Mouse (Mus musculus): ENCODE data around the gene Pars2.

The Pars2 gene

DNA sequence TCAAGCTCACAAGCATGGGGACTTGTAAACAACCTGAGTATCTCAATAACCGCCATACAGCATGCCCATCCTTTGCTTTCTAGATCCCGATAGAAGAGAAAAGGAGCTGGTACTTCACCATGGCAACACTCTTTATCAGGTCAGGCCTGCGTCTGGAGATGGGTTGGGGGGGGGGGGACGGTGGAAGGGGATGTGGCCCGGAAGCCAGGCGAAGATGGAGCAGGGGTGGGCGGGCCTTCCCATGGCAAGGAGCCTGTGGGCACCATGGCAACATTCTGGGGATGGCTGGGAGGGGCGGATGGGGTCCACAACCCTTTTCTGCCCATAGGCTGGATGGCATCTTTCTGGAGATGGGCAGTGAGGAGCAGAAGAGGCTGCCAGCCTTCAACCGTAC lies 16.8 kb upstream of the Pars2 start:
- no peak for DNase-seq (ENCODE audit: low read depth, low spot score)

DNA sequence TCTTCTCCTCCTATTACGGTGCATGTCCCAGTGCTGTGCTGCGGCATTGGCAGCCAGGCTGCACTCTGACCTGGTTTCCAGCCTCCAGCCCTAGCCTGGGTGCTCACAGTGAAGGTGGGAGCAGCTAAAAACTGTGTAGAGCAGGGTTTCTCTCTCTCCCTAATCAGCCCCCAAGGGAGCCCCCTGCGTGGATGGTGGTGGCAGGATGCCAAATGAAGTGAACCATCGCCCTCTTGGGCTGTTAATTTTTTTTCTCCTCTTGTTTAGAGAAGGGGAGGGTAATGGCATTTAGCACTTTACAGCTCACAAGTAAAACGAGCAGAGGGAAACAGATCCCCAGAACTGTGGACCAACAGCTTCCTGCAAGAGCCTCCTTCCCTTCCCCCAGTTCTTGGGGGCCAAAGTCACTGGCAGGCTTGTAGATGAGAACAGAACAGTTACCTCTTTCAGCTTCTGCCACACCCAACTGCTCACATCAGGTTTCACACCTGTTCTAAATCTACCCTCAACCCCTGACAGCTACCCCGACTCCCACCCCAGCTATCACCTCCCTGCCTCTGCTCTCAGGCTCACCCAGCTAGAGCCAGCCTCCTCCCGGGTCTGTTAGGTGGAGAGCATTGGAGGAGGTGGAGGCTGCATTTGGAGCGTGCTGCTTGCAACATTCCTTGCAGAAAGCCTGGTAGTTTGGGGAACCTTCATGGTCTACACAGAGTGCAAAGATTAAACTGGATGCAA lies 7.2 kb upstream of the Pars2 start:
- no peak for DNase-seq (ENCODE audit: low read depth, low spot score)

DNA sequence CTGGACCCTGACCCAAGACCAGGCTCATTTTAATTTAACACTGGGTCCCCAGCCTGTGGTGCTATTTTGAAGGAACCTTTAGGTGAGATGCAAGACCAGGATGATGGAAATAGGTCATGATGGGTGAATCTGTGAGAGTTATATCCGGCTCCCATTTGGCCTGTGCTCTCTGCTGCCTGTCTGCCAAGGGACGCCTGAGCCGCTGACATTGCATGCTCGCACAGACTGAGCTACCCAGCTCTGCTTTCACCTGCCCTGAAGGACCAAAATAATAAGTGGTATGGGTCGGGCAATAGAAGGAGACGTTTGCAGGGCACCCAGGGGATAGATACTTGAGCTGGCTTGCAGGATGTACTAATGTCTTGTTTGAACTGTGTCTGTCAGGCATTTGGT lies 6.7 kb upstream of the Pars2 start:
- no peak for DNase-seq (ENCODE audit: low read depth, low spot score)

DNA sequence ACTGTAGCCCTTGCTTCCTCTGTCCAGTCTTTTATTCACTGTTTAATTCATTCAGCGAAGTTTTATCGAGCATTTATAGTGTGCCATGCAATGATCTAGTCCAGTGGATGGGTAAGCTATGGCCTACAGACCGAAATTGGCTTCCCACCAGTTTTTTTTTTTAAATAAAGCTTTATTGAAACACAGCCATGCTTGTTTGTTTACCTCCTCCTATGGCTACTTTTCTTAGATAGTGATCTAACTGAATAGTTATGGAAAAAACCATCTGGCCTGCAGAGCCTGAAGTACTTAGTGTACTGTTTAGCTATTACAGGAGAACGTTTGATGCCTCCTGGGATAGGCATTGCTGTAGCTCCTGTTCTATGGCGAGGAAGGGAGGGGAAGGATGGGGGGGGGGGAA lies 5.1 kb upstream of the Pars2 start:
- no peak for DNase-seq (ENCODE audit: low read depth, low spot score)

DNA sequence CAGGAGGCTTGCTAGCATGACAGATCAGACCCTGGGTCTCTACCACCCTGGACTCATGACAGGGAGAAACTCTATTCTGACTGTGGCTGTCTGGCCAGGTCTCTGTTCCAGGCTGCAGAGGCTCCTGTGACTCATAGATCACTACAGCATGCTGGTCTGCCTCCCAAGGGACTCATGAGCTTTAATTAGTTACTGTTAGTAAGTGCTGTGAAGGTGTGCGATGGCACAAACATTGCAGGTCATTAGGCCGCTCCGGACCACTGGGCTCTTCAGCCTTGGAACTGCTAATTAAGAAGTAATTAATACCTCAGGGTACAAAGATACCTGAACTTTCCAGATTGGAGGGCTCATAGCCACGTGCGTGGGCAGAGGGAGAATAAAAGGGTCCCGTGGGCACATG lies 3.7 kb upstream of the Pars2 start:
- no peak for DNase-seq (ENCODE audit: low read depth, low spot score)

DNA sequence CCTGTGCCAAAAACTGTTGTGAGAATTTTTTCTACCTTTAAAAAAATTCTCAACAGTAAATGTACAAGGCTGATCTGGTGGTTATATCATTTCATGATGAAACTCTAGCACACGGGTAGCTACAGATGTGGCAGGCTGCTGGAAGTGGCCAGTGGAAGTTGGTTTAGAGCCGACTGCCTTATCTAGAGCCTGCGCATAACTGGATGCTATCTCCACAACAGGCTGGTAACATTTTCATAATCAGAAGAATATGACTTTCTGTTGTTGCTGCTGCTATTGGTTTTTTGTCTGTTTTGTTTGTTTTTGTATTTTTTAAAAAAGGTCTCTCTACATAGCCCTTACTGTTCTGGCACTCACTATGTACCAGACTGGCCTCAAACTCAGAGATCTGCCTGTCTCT lies 1.7 kb downstream of the Pars2 start:
- no peak for DNase-seq (ENCODE audit: low read depth, low spot score)

DNA sequence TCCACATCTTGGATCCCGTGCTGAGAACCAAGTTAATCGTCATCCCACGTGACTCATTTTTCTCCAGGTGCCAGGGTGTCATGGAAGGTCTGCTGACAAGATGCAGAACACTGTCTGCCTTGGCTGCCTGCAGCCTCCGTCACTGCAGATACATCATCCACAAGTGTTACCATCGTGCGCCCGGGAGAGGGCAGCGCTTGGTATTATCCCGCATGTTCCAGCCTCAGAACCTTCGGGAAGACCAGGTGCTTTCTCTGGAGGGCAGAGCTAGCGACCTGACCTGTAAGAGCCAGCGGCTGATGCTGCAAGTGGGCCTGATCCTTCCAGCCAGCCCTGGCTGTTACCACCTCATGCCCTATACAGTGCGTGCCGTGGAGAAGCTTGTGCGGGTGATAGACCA lies 2.2 kb downstream of the Pars2 start:
- DNase-seq (ENCODE audit: low read depth, low spot score): peak; percentile 16

DNA sequence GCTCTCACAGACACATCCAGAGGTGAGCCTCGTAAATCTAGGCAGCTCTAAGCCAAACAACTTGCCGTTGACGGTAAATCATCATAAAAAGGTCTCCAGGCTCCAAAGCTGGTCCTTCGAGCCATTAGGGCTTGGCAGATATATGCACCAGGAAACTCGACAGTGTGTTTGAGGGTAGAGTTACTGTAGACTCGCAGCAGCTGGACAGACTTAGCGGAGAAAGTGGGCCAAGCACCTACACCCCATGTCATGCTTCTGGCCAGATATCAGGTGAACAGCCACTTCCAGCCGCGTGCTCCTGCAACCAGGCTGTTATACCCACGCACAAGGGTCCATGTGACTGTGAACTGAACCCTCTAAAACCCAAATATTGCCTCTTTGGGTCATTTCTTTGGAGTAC lies 4.8 kb downstream of the Pars2 start:
- DNase-seq (ENCODE audit: low read depth, low spot score): no peak

DNA sequence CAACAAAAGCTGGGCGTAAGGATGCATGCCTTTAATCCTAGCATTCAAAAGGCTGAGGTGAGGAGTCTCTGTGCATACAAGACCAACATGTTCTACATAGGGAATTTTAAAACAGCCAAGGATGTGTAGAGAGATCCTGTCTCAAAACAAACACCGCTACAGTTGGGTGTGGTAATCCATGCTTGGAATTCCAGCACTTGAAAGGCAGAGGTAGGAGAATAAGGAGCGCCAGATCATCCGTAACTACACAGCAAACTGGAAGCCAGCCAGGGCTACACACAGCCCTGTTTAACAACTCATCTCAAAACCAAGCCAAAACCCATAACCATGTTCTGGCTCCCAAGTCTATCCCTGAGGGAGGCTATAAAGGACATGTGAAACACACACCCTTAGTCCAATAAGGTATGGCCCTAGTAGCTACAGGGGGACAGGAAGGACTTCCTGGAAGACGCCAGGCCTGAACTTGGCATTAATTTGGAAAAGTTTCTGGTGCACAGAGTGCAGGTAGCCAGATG lies 13.1 kb downstream of the Pars2 start:
- no peak for DNase-seq (ENCODE audit: low read depth, low spot score)

DNA sequence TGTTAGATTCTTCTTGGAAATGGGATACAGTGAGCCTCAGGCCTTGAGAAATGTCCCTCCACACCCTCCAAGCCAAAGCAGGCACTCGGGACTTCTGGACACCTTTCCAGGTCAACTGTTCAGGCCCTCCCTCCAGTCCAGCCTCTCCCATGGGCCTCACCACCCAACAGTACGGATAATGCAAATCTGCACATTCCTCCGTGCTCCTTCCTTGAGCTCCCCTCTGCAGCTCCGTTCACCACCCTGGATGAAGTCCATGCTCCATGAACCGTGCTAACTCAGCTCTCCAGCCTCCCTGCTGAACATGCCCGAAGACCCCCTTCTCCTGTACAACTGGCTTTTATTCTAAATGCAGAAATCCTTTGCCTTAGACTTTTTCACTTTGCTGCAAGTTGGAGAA lies 13.8 kb downstream of the Pars2 start:
- no peak for DNase-seq (ENCODE audit: low read depth, low spot score)

DNA sequence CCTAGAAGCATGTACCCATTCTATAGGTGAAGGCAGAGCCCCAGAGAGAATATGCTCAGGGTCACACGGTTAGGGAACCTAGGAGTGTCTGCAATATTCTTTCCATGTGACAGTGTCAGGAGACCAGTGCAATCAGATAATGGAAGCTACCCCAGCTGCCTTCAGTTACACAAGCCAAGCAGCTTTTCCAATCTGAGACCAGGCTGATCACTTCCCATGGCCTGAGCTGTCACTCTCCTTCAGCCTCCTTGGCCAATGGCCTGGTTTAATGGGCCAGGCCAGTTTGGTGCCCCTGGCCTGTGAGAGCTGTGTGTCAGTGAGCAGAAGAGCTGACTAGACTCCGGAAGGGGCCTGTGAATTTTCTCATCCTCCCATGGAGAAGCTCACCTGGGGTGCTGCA lies 14.4 kb downstream of the Pars2 start:
- no peak for DNase-seq (ENCODE audit: low read depth, low spot score)

DNA sequence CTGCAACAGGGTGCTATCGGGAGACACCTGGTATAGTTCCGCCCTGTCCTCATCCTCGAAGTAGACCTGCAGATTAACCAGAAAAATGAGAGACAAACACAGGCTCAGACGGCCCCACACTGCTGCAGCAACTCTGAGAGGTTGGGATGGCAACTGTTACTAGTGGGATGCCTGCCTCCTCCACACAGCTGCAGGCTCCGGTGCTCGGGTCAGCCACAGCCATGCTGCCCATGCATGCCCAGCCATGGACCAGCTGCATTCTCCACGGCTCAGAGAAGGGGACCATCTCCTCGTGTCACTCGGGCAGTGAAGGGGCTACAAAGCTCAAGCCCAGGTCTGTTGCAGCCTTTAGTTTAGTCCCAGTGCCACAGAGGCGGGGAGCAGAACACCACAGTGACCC lies 14.8 kb downstream of the Pars2 start:
- DNase-seq (ENCODE audit: low read depth, low spot score): no peak

DNA sequence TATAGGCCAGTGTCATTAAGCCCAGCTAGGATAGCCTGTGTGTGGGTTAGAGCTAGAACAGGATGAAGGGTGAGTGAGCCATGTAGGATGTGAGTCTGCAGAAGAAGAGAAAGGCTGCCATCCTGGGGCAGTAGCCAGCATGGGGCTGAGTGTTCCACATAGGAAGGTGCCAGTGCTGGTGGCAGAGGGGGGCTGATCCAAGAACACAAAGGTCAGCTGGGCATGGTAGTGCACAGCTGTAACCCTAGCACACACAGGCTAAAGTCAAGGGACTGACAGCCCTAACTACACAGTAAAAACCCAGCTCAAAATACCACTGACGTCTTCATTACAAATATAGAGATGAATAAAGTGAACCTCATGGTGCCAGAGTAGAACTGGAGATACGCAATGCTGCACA lies 15.7 kb downstream of the Pars2 start:
- DNase-seq (ENCODE audit: low read depth, low spot score): no peak

DNA sequence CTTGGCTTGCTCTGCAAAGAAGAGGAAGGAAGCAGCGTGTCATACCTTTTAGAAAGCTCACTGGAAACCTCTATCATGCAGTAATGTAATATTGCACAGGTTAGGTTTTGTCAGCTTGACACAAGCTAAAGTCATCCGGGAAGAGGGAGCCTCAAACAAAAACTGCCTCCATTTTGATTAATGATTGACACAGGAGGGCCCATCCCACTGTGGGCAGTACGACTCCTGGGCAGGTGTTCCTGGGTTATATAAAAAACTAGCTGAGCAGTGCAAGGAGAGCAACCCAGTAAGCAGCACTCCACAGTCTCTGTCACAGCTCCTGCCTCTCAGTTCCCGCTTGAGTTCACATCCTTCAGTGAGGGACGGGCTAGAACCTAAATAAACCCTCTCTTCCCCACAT lies 25.9 kb downstream of the Pars2 start:
- DNase-seq (ENCODE audit: low read depth, low spot score): no peak

DNA sequence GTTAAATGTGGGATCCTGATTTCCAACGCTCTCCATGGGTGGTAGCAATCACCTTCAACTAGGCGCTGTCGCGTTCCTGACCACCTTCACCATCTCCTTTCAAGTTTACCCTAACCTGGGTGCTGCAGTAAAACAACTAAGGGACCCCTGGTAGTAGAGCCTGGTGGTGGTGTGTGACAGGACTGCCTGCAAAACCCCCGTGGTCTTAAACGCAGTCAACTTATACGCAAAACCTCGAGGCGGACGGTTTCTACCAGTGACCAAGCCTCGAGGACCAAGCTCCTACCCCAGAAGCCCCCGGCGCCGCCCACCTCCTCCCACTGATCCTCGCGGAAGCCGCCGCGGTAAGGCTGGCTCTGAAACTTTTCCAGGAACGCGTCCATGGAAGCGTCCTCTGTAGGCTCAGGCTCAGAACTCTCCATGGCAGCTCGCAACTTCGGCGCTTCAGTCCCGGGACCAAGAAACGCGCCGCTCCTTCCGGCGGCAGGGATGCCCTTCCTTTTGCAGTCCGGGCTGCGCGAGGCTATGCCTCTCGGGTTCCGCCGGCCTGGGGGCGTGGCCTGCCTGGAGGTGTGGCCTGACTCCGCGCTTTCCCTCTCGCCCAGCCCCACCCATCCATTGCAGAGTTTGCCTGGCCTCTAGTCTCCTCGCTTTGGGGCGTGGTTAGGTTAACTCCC lies 27.7 kb downstream of the Pars2 start, which contains the start of gene Ttc4:
Gene Ttc4 (minus strand): TSS at position 503 of the 677 bp plus-strand sequence.
- peak; percentile 91 for DNase-seq (ENCODE audit: low read depth, low spot score)

DNA sequence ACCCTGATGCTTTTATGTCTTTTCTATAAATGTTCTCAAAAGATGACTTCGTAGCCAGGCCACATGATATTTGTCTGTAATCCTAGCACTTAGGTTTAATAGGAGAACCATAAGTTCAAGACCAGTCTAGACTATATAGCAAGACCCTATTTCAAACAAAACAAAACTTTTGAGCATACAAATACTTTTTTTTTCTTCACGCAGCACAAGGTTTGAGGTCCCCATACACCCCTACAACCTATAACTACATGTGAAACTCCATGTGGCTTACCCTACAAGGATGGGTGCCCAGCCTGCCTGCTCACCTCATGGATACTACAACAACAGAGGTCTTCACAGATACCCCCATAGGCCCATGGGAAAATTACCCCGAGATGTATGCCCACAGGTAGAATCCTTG lies 28.3 kb downstream of the Pars2 start:
- no peak for DNase-seq (ENCODE audit: low read depth, low spot score)

DNA sequence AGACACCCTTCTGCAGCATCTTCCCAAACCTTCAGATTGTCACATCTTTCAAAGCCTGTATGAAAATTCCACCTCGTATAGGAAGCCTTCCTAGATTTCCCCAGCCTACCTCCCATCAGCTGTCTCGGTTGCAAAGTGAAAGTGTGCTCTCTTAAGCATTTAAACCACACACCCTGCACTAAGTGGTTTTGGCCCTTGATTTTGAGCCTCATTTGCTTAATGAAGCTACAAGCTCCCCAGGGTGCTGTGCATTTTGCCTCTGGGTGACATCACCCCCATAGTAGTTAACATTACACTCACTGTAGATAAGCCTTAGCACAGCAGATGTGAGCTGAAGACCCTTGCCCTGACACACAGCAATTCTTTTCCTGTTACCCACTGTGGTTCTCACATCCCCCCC lies 30.1 kb downstream of the Pars2 start:
- DNase-seq (ENCODE audit: low read depth, low spot score): no peak

DNA sequence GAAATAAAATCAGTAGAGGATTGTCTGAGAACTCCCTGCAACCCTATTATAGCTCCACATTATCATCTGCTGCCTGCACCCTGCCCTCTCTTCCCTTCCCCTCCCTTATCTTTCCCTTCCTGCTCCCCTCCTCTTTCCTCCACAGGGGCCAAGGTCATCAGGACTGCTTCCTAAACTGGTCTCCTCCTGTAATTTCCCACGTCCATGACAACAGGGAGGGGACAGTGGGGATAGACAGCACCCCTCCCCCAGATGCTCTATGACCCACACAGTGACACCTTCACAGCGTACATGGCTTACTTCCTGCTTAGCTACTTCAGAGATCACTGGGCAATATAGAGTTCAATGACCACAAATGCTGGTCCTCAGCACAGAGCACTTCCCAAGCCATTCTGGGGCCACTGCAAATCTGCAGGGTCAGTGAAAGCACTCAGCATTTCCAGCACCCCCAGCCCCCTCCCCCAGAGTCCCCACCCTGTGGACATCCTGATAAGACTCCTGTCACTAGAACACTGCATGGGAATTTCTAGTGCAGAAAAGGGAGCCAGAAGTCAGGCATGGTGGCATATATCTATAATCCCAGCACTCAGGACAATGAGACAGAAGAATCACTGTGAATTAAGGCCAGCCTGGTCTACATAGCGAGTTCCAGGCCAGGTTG lies 37.9 kb downstream of the Pars2 start:
- DNase-seq (ENCODE audit: low read depth, low spot score): no peak

DNA sequence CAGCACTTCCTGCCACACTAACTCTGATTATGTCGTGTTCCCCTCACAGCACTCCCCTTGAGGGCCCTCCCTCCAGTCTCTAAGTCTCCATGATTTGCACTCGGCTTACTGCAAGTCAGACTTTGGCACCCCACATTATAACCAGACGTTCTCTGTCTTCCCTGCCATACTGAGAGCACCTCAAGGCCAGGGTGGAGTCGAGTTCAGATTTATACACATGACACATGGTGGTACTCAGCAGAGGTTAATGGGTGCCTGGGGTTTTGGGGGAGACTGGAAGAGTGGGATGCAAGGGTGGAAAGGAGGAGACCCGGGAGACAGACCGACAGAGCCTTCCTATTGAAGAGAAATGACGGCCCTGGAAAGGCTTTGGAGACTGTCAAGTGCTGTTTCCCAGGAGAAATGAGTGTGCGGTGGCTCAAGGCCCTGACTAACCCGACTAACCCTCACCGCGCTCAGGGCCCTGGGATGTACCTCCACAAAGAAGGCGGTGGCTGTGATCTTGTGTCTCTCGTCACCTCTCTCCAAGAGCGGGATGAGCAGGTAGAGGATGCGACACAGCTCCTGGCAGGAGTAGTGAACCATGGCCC lies 43.1 kb downstream of the Pars2 start:
- no peak for DNase-seq (ENCODE audit: low read depth, low spot score)

DNA sequence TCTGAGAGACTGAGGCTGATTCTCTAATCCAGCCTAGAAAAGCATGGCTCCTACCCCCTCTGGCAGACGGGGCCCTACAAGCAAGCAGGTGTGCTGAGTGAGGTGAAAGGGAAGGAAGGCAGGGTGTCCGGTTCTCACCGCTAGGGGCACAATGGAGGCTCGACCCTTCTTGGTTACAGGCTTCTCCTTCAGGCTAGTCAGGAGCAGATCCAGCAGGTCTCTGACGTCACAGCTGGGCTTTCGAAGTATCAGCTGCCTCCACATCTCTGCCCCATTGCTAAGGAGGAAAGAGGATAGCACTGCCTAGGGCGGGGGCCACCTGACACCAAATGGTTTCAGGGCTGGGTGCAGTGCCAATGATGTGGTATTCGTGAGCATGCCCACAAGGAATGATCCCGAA lies 49.1 kb downstream of the Pars2 start:
- DNase-seq (ENCODE audit: low read depth, low spot score): peak; percentile 67

DNA sequence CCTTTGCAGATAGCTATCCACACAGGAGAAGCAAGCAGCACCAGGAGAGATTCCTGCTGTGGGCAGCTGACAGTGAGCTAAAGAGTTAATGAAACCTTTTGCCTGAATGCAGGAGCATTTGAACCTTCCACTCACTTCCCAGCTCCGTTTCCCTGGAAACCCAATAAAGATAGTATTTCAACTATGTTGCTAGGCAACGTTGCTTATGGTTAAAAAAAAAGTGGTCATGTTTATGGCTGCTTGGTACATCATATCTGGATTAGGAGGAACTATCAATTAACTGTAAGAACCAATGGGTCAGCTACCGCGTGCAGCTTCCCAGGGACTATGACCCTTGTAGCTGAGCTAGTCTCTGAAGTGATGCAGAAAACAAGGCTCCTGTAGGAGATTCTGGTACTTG lies 49.9 kb downstream of the Pars2 start:
- no peak for DNase-seq (ENCODE audit: low read depth, low spot score)

DNA sequence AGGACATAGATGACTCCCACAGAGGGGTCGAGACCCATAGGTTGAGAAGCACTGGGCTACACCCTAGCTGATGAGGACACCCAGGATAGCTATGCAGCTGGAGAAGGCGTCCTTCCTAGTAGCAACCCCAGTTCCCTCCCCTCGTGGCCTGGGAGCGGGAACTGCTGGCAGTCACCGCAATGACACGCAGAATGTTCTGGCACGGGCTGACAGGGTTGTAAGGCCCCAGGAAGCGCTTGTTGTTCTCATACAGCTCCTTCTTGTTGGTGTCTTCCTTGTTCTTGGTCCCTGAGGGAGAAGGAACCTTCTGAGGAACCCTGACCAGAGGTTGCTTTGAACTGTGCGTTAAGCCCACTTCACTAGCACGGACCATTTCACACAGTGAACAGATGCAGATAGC lies 53.1 kb downstream of the Pars2 start:
- no peak for DNase-seq (ENCODE audit: low read depth, low spot score)
